Mouse (Mus musculus): ENCODE results near the gene Csnka2ip.

The Csnka2ip gene

GRCm38 (mm10) chr16:64602308-64602707 lies at the start of gene Csnka2ip:
TSS of gene Csnka2ip (minus strand) at chr16:64602408.
- DNase-seq = no peak

- DNase-seq = no peak
These were observed 47.5 kb upstream of the Csnka2ip start for GRCm38 (mm10) chr16:64649594-64650290.

- no peak for DNase-seq
These were observed 45.6 kb upstream of the Csnka2ip start for GRCm38 (mm10) chr16:64647771-64648170.

- no peak for DNase-seq
These were observed 32.9 kb upstream of the Csnka2ip start for GRCm38 (mm10) chr16:64635110-64635509.

GRCm38 (mm10) chr16:64620116-64620515 lies 17.9 kb upstream of the Csnka2ip start:
- no peak for DNase-seq

- DNase-seq = no peak
These were observed 12.4 kb upstream of the Csnka2ip start for GRCm38 (mm10) chr16:64614648-64615047.

GRCm38 (mm10) chr16:64607793-64608192 lies 5.6 kb upstream of the Csnka2ip start:
- no peak for DNase-seq

- DNase-seq = no peak
These were observed 15.4 kb downstream of the Csnka2ip start for GRCm38 (mm10) chr16:64586825-64587224.

GRCm38 (mm10) chr16:64586262-64586619 lies 16.0 kb downstream of the Csnka2ip start:
- no peak for DNase-seq

GRCm38 (mm10) chr16:64585599-64586261 lies 16.5 kb downstream of the Csnka2ip start:
- DNase-seq = no peak

- no peak for DNase-seq
These were observed 17.6 kb downstream of the Csnka2ip start for GRCm38 (mm10) chr16:64584591-64584990.

- no peak for DNase-seq
These were observed 18.8 kb downstream of the Csnka2ip start for GRCm38 (mm10) chr16:64583406-64583805.

- no peak for DNase-seq
These were observed 32.7 kb downstream of the Csnka2ip start for GRCm38 (mm10) chr16:64569496-64569895.

GRCm38 (mm10) chr16:64563081-64563480 lies 39.1 kb downstream of the Csnka2ip start:
- DNase-seq = no peak

- no peak for DNase-seq
These were observed 43.7 kb downstream of the Csnka2ip start for GRCm38 (mm10) chr16:64558518-64558917.

- no peak for DNase-seq
These were observed 75.3 kb downstream of the Csnka2ip start for GRCm38 (mm10) chr16:64526883-64527282.

GRCm38 (mm10) chr16:64524051-64524645 lies 78.1 kb downstream of the Csnka2ip start:
- DNase-seq = no peak

- no peak for DNase-seq
These were observed 88.8 kb downstream of the Csnka2ip start for GRCm38 (mm10) chr16:64513423-64513822.

Measured in lung, adult 18-20 months (tissue).